Mouse (Mus musculus) stomach, postnatal 0 days (tissue): ENCODE measurements around the gene Trnt1.

Source experiments
- CTCF ChIP-seq: IDR thresholded peaks from 2 replicates; pipeline ENCODE4 v1.5.1; 2016; ENCODE audit warnings: antibody characterized with exemption, low read depth, mild to moderate bottlenecking, moderate library complexity
- EP300 ChIP-seq: optimal IDR thresholded peaks from 2 replicates; pipeline ENCODE3; 2016; ENCODE audit warnings: antibody characterized with exemption

DNA sequence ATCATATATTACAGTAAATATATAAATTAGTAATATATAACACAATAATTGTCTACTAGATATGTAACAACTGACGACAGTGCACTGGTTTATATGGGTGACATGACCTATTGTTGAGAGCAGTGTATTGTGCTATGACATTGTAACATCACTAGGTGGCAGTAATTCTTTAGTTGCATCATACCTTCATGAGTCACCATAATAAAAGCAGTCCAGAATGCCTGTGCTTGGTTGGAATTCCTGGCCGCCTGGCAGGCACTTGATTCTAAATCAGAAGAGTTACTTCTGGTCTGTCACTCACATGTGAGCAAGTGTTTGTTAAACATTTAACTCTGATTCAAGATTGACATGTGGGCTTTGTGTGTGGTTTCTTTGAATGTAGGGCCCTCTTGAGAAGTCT is 36.0 kb downstream of the Trnt1 start:
- TF ChIP-seq EP300 (no peak), CTCF (peak; percentile 73)
